Mouse (Mus musculus) heart, postnatal 4 days (tissue): ENCODE results near the gene Hnrnpl. TPM values are rescaled to one million over a fixed set of nuclear protein-coding genes. Genes with fewer than 3 reads are reported as not detected.
A peak's percentile ranks its signal among the peaks of the same experiment; 100 is the strongest.

Source experiments
- DNase-seq: peaks from one replicate; pipeline ENCODE4 v3.0.0; 2021
- total RNA-seq, 2 experiments: library from RNA; stranded (reverse); gene quantifications; 2 replicates each; pipeline ENCODE4 v1.2.3; 2021

The Hnrnpl gene
- total RNA-seq, 2 experiments from 2014 or later: 549 to 557 TPM

DNA sequence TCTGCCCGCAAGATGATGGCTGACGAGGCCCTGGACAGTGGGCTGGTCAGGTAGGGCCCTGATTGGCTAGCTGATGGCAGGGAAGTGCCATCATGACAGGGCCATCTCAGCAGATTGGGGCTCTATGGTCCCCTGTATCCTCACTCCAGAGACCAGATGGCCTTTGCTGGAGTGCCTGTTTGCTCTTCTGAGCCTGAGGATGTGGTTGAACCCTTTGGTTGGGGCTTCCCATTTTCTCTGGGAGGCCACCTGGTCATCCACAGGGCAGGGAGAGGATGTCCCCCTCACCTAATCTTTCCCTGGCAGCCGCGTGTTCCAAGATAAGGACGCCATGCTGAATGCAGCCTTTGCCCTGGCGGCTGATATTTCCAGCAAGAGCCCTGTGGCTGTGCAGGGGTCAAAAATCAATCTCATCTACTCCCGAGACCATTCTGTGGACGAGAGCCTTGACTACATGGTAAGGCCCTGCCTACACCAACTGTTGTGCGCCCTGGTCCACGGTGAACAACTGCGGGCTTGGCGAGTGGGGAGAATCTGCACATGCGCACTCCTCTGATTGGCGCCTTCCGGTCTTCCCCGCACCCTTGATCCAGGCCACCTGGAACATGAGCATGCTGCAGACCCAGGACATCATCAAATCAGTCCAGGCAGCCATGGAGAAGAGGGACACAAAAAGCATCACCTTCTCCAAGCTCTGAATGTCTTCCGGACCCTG lies 23.2 kb downstream of the Hnrnpl start:
- DNase-seq: no peak

DNA sequence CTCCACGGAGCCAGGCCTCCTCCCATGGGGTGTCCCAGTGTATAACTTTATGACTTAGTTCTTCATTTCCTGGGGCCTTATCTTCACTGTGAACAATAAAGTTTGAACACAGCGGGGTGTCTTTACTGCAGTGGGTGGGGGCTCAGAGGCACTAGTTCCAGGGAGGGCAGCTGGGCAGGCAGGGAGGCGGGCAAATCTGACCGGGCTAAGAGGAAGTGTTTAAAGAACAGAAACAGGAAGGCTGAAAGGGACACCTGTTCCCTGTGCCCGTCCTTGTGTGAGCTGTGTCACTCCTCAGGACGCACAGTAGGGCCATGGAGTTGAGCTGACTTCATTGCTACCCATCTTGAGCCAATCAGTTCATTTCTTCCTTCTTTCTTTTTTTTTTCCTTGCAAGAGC lies 23.8 kb downstream of the Hnrnpl start:
- DNase-seq: no peak

GRCm38 (mm10) chr7:28833723-28834347 lies 25.5 kb downstream of the Hnrnpl start, which contains the start of gene Lgals4:
Gene Lgals4 (plus strand): TSS chr7:28833854.
- peak; percentile 13 for DNase-seq

DNA sequence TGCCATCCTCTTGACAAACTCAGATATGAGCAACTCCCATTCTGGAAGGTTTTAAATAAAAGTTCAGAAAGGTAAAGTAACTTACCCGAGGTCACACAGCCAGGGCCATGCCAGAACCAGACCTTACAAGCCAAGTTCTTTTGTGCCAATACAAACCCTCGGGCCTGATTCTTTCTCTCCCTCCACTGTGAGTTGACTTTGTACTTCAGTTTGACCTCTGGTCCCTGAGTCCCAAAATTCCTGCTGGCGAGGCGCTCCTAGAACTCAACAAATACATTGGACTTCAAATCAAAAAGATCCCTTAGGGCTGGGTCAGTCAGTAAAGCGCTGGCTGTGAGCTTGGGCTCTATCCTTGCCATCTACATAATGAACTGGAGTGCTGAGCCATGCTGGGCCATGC lies 28.6 kb downstream of the Hnrnpl start:
- no peak for DNase-seq

GRCm38 (mm10) chr7:28838331-28838730 lies 30.0 kb downstream of the Hnrnpl start:
- DNase-seq: no peak

DNA sequence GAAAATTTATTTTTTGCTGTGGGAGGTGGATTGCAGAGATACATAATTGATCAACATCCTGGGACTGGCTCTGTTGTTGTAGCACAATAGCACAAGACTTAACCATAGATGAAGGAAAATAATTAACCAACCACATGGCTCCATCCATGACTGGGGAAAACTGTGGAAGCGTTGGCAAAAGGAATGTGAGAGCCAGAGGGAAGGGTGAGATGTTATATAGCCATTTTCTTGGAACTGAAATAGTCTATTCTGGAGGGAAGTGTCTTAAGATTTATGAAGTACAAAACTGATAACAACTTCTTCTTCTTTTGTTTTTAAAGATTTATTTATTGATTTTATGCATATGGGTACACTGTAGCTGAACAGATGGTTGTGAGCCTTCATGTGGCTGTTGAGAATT lies 38.9 kb downstream of the Hnrnpl start:
- DNase-seq: no peak

DNA sequence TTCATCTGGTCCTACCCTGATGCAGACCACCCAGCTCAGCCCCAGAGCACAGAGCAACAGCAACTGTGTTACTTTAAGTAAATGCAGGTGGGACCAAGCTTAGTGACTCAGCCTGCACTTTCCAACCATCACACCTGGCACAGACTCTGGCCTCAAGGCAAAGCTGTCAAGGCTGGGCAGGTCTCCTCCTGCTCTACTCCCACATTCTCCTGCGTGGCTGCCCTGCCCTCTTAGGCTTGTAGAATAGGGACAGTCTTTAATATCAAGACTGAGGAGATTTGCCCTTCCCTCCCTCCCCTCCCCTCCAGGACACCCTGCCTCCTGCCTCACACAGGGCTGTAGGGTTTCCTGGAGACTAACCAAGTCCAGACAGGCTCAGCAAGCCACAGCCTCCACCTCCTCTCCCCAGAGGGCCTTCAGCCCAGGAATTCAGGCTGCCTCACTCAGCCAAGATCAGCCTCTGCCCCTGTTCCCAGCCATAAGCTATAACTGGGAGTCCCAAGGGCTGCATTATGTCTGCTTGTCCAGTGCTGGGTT lies 41.4 kb downstream of the Hnrnpl start:
- DNase-seq: no peak

DNA sequence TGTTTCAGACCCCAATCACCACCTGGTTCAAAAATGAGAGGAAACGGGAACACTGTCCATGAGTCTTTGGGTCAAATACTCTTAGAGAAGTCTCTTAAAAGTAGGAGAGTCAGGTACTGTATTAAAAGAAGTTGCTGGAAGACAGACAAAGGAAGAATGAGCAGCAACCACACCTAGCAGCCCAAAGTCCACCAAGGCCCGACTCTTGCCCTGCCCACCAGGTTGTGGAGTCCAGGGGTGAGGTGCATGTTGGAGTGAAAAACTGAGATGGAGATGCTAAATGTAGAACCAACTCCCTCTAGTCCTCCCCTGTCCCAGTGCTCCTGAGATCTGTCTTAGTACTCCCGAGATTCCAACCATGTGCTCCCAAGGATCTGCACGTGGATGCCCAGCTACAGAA lies 42.3 kb downstream of the Hnrnpl start:
- DNase-seq: no peak

DNA sequence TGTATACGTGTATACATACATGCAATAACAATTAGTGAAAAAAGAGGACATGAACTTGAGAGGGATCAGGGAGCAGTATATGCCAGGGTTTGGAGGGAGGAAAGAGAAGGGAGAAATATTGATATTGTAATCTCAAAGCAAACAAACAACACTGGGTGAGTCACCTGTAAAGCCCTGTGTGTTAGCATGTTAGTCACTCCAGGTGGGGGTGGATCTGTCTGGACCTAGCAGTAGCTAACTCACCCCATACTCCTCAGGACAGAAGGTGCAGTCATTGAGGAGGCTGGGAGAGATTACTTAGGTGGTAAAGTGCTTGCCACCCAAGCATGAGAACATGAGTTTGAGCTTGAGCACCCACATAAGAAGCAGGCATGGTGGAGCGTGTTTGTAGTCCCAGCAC lies 51.6 kb downstream of the Hnrnpl start:
- no peak for DNase-seq

- no peak for DNase-seq
These were observed 52.6 kb downstream of the Hnrnpl start for GRCm38 (mm10) chr7:28860898-28861297.

- peak; percentile 14 for DNase-seq
These were observed 54.6 kb downstream of the Hnrnpl start for GRCm38 (mm10) chr7:28862817-28863499.

DNA sequence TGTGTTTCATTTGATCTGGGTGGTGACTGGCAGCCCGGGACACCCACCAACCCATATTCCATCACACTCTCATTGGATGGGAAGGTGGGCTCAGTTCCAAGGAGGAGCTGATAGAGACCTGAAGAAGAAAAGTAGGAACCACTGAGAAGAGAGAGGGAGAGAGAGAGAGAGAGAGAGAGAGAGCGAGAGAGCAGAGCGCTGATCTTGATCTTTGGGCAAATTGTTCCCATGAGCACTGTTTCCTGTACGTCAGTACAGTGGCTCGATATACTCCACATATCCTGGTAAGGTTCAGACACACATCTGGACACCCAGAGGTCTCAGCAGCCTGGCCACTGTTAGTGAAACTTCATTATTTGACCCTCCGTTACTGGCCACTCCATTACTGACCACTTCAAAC lies 55.2 kb downstream of the Hnrnpl start, which contains the start of gene Lgals7:
Gene Lgals7, plus strand, starts transcription at position 314 of the 400 bp plus-strand sequence.
- no peak for DNase-seq

GRCm38 (mm10) chr7:28864288-28864750 lies 56.0 kb downstream of the Hnrnpl start:
- peak; percentile 17 for DNase-seq

DNA sequence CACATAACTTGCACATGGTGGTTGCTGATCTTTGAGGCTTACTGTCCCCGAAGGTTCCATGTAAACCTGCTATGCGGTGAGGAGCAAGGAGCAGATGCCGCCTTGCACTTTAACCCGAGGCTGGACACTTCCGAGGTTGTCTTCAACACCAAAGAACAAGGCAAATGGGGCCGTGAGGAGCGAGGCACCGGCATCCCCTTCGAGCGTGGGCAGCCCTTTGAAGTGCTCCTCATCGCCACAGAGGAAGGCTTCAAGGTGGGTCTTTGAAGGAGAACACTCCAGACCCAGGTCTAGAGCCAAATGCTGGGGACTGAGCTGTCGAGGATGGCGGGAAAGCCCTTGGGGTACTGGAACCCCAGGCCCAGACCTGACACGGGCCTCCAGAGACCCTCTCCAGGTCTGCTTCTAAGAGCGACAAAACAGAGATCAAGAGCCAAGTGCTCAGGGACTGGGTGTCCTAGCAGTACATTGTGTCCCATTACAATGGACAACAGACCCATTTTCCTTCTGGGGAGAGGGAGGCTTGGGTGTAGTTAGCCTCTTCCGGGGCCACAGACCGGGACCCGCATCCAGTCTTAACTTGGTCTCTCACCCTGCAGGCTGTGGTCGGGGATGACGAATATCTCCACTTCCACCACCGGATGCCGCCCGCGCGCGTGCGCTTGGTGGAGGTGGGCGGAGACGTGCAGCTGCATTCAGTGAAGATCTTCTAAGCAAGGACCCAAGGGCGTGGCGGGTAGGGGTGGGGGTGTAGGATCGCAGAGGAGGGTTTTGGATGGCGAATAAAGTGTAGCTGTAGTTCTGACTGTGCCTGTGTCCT lies 57.4 kb downstream of the Hnrnpl start:
- peak; percentile 87 for DNase-seq

GRCm38 (mm10) chr7:28866769-28867507 lies 58.6 kb downstream of the Hnrnpl start:
- DNase-seq: no peak

DNA sequence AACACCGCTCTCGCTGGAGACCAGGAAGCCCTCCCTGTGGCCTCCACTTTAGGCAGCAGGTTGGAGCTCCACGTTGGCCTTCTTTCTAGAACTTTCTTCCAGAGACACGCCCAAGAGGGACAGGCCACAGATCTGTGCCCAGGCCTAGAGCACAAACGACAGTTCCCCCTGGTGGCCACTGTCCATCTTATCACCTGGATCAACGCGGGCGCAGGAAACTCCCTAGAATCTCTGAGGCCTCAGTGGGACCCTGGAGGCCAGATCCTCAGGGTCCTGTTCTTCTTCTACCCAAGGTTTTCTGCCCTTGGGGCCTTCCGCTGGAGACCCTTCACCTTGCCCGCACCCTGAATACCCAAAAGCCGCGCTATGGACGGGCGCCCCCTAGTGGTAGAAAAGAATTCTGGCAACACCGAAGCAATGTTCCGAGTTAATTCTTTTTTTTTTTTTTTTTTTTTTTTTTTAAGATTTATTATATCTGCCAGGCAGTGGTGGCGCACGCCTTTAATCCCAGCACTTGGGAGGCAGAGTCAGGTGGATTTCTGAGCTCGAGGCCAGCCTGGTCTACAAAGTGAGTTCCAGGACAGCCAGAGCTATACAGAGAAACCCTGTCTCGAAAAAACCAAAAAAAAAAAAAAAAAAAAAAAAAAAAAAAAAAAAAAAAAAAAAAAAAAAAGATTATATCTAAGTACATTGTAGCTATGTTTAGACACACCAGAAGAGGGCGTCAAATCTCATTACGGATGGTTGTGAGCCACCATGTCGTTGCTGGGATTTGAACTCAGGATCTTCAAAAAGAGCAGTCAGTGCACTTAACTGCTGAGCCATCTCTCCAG lies 59.4 kb downstream of the Hnrnpl start:
- DNase-seq: peak; percentile 84

DNA sequence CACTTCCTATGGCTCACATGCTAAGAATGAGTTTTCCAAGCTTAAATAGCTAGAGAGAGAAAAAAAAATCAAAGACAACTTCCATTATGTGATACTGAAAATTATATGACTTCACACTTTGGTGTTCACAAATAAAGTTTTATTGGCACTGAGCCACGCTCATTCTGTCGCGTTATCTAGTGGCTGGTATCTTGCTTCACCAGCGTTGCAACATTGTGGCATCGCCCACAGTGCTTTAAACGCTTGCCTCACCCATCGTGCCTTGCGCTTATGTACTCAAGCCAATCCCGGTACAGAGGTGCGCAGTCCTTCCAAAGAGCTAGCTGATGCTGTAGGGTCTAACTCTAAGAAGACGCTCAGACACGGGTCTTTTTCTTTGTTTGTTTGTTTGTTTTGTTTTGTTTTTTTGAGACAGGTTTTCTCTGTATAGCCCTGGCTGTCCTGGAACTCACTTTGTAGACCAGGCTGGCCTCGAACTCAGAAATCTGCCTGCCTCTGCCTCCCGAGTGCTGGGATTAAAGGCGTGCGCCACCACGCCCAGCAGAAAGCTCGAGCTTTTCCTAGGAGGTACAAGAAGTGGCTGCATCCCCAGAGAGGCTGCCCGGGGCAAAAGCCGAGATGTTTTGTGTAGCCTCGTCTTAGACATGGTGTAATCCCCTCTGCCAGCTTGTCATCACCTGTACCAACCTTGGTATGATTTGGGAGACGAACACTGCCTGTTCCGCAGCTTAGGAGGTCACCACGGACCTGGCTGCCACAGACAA lies 62.7 kb downstream of the Hnrnpl start:
- no peak for DNase-seq
